8 mouse cellular contexts compared by ENCODE assay signal in the genomic region with DNA sequence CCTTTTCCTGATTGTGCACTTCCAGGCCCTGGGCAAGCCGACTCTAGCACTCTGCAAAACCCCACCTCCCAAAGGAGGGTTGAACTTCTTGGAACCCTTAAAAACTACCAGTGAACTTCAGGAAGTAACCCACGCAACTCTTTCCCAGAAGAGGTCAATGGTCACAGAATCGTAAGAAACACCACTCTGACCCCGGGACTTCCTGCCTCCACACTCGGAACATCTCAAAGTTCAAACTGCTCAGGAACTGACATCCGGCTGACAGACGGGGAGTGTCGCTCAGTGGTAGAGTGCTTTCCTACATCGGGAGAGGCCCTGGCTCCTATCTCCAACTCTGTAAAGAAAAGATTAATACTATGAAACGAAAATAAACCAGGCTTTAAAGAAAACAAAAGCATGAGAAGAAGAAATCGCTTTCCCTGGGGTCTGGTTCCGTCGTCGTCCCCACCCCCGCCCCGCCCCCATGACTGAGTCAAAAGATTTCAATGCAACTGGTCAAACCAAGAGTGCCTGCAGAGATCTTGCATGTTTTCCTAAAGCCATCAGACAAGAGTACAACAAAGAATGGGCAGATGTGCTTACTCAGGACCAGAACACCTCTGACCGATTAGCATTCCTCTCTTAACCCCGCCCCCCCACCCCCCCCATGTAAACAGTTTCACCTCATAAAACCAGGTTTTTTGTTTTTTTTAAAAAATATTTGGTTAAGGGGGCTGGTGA. TPM values are rescaled to one million over a fixed set of nuclear protein-coding genes. Genes with fewer than 3 reads are reported as not detected.
A peak's percentile ranks its signal among the peaks of the same experiment; 100 is the strongest.
DNase-seq lines count a peak whose midpoint lies in the region; ATAC-seq lines count a peak whose summit lies in the region.

No protein-coding gene starts in this region.

- H3K27me3 ChIP-seq in heart, embryonic 15.5 days = no peaks in the 10 kb centered on the region

- H3K9me3 ChIP-seq in heart, embryonic 15.5 days (replicated peaks) = no peaks in the 10 kb centered on the region

- 16% methylated on average over 18 of the region's 18 CpGs for WGBS in heart, embryonic 15.5 days

- no peak overlapping the region for H3K9ac ChIP-seq in heart, embryonic 15.5 days

- peaks cover 5% of the 10 kb centered on the region; the same call in 1 of the 2 replicates for H3K4me1 ChIP-seq in heart, embryonic 15.5 days (replicated peaks)

- H3K36me3 ChIP-seq in heart, embryonic 15.5 days = no peaks in the 10 kb centered on the region

- peak; percentile 64 for DNase-seq in ES-CJ7 (ENCODE audit: low read depth, low spot score)
- DNase-seq in adrenal gland, postnatal 14 days = peak; percentile 63
- DNase-seq in kidney, postnatal 36 days = peak; percentile 77 to 89
- DNase-seq in cerebellum, postnatal 4 days (ENCODE audit: low spot score in 2 of 2) = no peak
- DNase-seq in layer of hippocampus, adult 18-20 months (ENCODE audit: low spot score in 2 of 2) = no peak

- H3K4me2 ChIP-seq in heart, embryonic 15.5 days = peak overlapping the region; percentile 50

- peak overlapping the region; percentile 29 for H3K4me3 ChIP-seq in heart, embryonic 15.5 days

- H3K27ac ChIP-seq in heart, embryonic 15.5 days = peak overlapping the region; percentile 52

- peak; percentile 81 for ATAC-seq in heart, embryonic 15.5 days (replicated peaks; ENCODE audit: insufficient number of reproducible peaks, insufficient read depth, low FRiP score, low read depth)
- peak; percentile 57 for ATAC-seq in monocyte, adult 5-6 weeks (replicated peaks; ENCODE audit: insufficient number of reproducible peaks, low FRiP score, low TSS enrichment, poor library complexity, severe bottlenecking)
- ATAC-seq in megakaryocyte-erythroid progenitor cell, adult 5-6 weeks (replicated peaks; ENCODE audit: low FRiP score, low TSS enrichment, poor library complexity, severe bottlenecking) = no peak

RNA-seq across cellular contexts. Expression of a gene that starts 14.4 kb away (rescaled TPM):
- 124 and 125 TPM in 2 replicates for total RNA-seq in adrenal gland, postnatal 14 days (2021)
- polyA plus RNA-seq in heart, embryonic 15.5 days (2015; fragmentation: Nextera tagmentation; extraction: Ambion mirVana) = 124 and 156 TPM in 2 replicates
- total RNA-seq in monocyte, adult 5-6 weeks (2017) = 247 to 277 TPM (median 261 TPM) in 3 replicates
- 32.9 and 35.4 TPM in 2 replicates for total RNA-seq in megakaryocyte-erythroid progenitor cell, adult 5-6 weeks (2014; fragmentation: Nextera tagmentation)
- total RNA-seq in megakaryocyte-erythroid progenitor cell, adult 5-6 weeks (2017) = 32.5 and 52.3 TPM in 2 replicates
- 100 to 1,000 TPM; 112 to 114 TPM for total RNA-seq in layer of hippocampus, adult 18-20 months (2021)

RNA-seq across cellular contexts. Expression of a gene that starts 36.0 kb away (rescaled TPM):
- 22.5 and 24.4 TPM in 2 replicates for total RNA-seq in adrenal gland, postnatal 14 days (2021)
- 10.9 and 13.1 TPM in 2 replicates for polyA plus RNA-seq in heart, embryonic 15.5 days (2015; fragmentation: Nextera tagmentation; extraction: Ambion mirVana)
- total RNA-seq in monocyte, adult 5-6 weeks (2017) = 45.0 to 57.3 TPM (median 46.3 TPM) in 3 replicates
- 16.7 and 23.1 TPM in 2 replicates for total RNA-seq in megakaryocyte-erythroid progenitor cell, adult 5-6 weeks (2014; fragmentation: Nextera tagmentation)
- total RNA-seq in megakaryocyte-erythroid progenitor cell, adult 5-6 weeks (2017) = 34.6 and 42.4 TPM in 2 replicates
- total RNA-seq in layer of hippocampus, adult 18-20 months (2021) = 10 to 100 TPM; 19.0 to 20.8 TPM

Comparison
In these comparisons a context has a peak if more than half of its experiments do, and no peak if none do; other contexts are left out.
1. DNase-seq: peak in ES-CJ7 (single experiment), adrenal gland, postnatal 14 days (single experiment) and kidney, postnatal 36 days (2 of 2); none in cerebellum, postnatal 4 days (0 of 2) and layer of hippocampus, adult 18-20 months (0 of 2).